Mouse (Mus musculus): ENCODE results near the gene Rgp1.

The Rgp1 gene

GRCm38 (mm10) chr4:43633296-43633695, 54.8 kb downstream of the Rgp1 start:
- ChIA-PET CTCF (interaction anchor here in 2 of 4 experiments (1.6 to 2.2 kb wide), 2 partner anchors 39 kb away, joined by 3 to 10 read pairs; no protein-coding TSS in a partner anchor), POLR2A (interaction anchor here in 2 of 4 experiments (0.7 to 2.4 kb wide), 3 partner anchors 60 to 70 kb away, joined by 3 to 7 read pairs (median 3); partner anchors contain the start of gene Tln1 (in 1 of the 2))

- POLR2A ChIA-PET, result interaction anchor here in 1 of 4 experiments (2.4 kb wide), 1 partner anchor 71 kb away, joined by 7 read pairs; the partner anchor contains the start of gene Tln1
- CTCF ChIA-PET, result interaction anchor here in 2 of 4 experiments (0.5 to 1.6 kb wide), 3 partner anchors 38 to 155 kb away, joined by 3 to 4 read pairs (median 3); no protein-coding TSS in a partner anchor
These were observed 55.2 kb downstream of the Rgp1 start for GRCm38 (mm10) chr4:43633736-43634135.

GRCm38 (mm10) chr4:43634621-43635374, 56.3 kb downstream of the Rgp1 start:
- ChIA-PET POLR2A (interaction anchor here in 1 of 4 experiments (1.3 to 1.4 kb wide), 2 partner anchors 56 to 57 kb away, joined by 3 read pairs; partner anchors contain the start of genes Gba2 and Rgp1), CTCF (no interaction called here)

- ChIA-PET POLR2A (interaction anchor here in 3 of 4 experiments (0.5 to 0.8 kb wide), 11 partner anchors 13 to 496 kb away, joined by 3 to 5 read pairs (median 3); partner anchors contain the start of gene Spag8 (in 1 of the 3)), CTCF (interaction anchor here in 2 of 4 experiments (0.6 to 0.9 kb wide), 2 partner anchors 138 to 585 kb away, joined by 3 to 9 read pairs; no protein-coding TSS in a partner anchor)
These were observed 58.2 kb downstream of the Rgp1 start for GRCm38 (mm10) chr4:43636751-43637150.

All from embryonic stem cell, embryonic (primary cell).